Mouse (Mus musculus): ENCODE results near the gene Eprs. TPM values are rescaled to one million over a fixed set of nuclear protein-coding genes. Genes with fewer than 3 reads are reported as not detected.

The Eprs gene
- total RNA-seq, 2 experiments from 2014 or later = 38.1 to 41.9 TPM

Other genes with a start within 250 kb of the Eprs start
- gene Rab3gap2, start 158.9 kb upstream of the Eprs start, total RNA-seq (2015; ENCODE audit: low replicate concordance) = 7.9 and 15.5 TPM in 2 replicates
- 11.8 and 15.1 TPM in 2 replicates for gene Rab3gap2, start 158.9 kb upstream of the Eprs start, total RNA-seq (2017; ENCODE audit: low replicate concordance)
- 24.5 and 41.5 TPM in 2 replicates for gene Iars2, start 33.6 kb upstream of the Eprs start, total RNA-seq (2015; ENCODE audit: low replicate concordance)
- gene Iars2, start 33.6 kb upstream of the Eprs start, total RNA-seq (2017; ENCODE audit: low replicate concordance) = 16.3 and 21.1 TPM in 2 replicates
- gene Bpnt1, start 30.9 kb upstream of the Eprs start, total RNA-seq (2015; ENCODE audit: low replicate concordance) = not detected in 2 replicates
- gene Bpnt1, start 30.9 kb upstream of the Eprs start, total RNA-seq (2017; ENCODE audit: low replicate concordance) = 1.2 and 5.9 TPM in 2 replicates
- gene Slc30a10, start 91.8 kb downstream of the Eprs start, total RNA-seq (2015; ENCODE audit: low replicate concordance) = 6.8 and 17.6 TPM in 2 replicates
- 7.7 and 8.9 TPM in 2 replicates for gene Slc30a10, start 91.8 kb downstream of the Eprs start, total RNA-seq (2017; ENCODE audit: low replicate concordance)

Data from erythroid progenitor cell, adult 5-6 weeks (primary cell).